Mouse (Mus musculus): ENCODE data around the gene Klre1. TPM values are rescaled to one million over a fixed set of nuclear protein-coding genes. Genes with fewer than 3 reads are reported as not detected.
"Not testable (repeated sequence)": the region's sequence is repeated elsewhere in the genome, so short reads cannot be mapped to it uniquely, and the experiment has no call there.

Klre1 gene
- total RNA-seq, 2 experiments from 2014 or later, result not detected

- DNase-seq (ENCODE audit: low spot score in 2 of 2), result no peak
Measured at GRCm38 (mm10) chr6:129581896-129582295, 4.2 kb downstream of the Klre1 start.

- no peak for DNase-seq (ENCODE audit: low spot score in 2 of 2)
Measured at GRCm38 (mm10) chr6:129583014-129583413, 5.3 kb downstream of the Klre1 start.

GRCm38 (mm10) chr6:129591508-129591907, 13.8 kb downstream of the Klre1 start, which contains the start of gene Klrd1:
Gene Klrd1 (plus strand): TSS chr6:129591782.
- no peak for DNase-seq (ENCODE audit: low spot score in 2 of 2)

- no peak for DNase-seq (ENCODE audit: low spot score in 2 of 2)
Measured at GRCm38 (mm10) chr6:129608372-129608771, 30.7 kb downstream of the Klre1 start.

GRCm38 (mm10) chr6:129623735-129624134, 46.0 kb downstream of the Klre1 start, which contains the start of gene Klrk1:
Gene Klrk1 (minus strand): TSS chr6:129623864.
- DNase-seq (ENCODE audit: low spot score in 2 of 2), result no peak

GRCm38 (mm10) chr6:129631046-129631445, 53.3 kb downstream of the Klre1 start:
- not testable (repeated sequence) for DNase-seq (ENCODE audit: low spot score in 2 of 2)

Other genes with a start within 250 kb of the Klre1 start
- not detected for gene 4922502D21Rik, start 246.1 kb upstream of the Klre1 start, total RNA-seq (2021)
- gene Clec12a, start 235.2 kb upstream of the Klre1 start, total RNA-seq (2021), result under 1 TPM; 0.23 to 0.28 TPM
- gene Clec12b, start 192.0 kb upstream of the Klre1 start, total RNA-seq (2021), result not detected
- under 1 TPM in 1 of 2 experiments, not detected in 1; 0.72 TPM for gene Clec1b, start 180.6 kb upstream of the Klre1 start, total RNA-seq (2021)
- not detected for gene Clec9a, start 169.0 kb upstream of the Klre1 start, total RNA-seq (2021)
- gene Clec1a, start 125.9 kb upstream of the Klre1 start, total RNA-seq (2021), result 1 to 10 TPM; 1.0 to 1.2 TPM
- gene Olr1, start 70.7 kb upstream of the Klre1 start, total RNA-seq (2021), result not detected
- not detected for gene Tmem52b, start 65.3 kb upstream of the Klre1 start, total RNA-seq (2021)
- 100 to 1,000 TPM; 814 to 828 TPM for gene Gabarapl1, start 44.7 kb upstream of the Klre1 start, total RNA-seq (2021)
- not detected for gene Klrd1, start 13.9 kb downstream of the Klre1 start, total RNA-seq (2021)
- not detected for gene Klrk1, start 46.0 kb downstream of the Klre1 start, total RNA-seq (2021)
- gene Klrc3, start 65.4 kb downstream of the Klre1 start, total RNA-seq (2021), result not detected
- not detected for gene Klrc2, start 82.8 kb downstream of the Klre1 start, total RNA-seq (2021)
- gene Klrc1, start 101.1 kb downstream of the Klre1 start, total RNA-seq (2021), result not detected
- not detected for gene Klri1, start 139.2 kb downstream of the Klre1 start, total RNA-seq (2021)
- gene Klri2, start 162.6 kb downstream of the Klre1 start, total RNA-seq (2021), result not detected
- not detected for gene Gm156, start 206.4 kb downstream of the Klre1 start, total RNA-seq (2021)